Mouse (Mus musculus) stomach, embryonic 15.5 days (tissue): ENCODE measurements around the gene Pram1. TPM values are rescaled to one million over a fixed set of nuclear protein-coding genes. Genes with fewer than 3 reads are reported as not detected.

ENCODE experiments used
- ATAC-seq: fragments of 200-750 bp; cut with Nextera tagmentation; 2 replicates; pipeline ENCODE4 v1.8.0; 2017; ENCODE audit warnings: low read depth, moderate number of reproducible peaks, moderate TSS enrichment; ENCODE audit not compliant: insufficient read depth, low FRiP score
- H3K27ac ChIP-seq: fragments of 300-500 bp; sonication (generic); 2 replicates; pipeline ENCODE4 v1.5.1; 2015; ENCODE audit warnings: mild to moderate bottlenecking, inconsistent platforms
- H3K27me3 ChIP-seq: fragments of 300-500 bp; sonication (generic); replicated peaks from 2 replicates; pipeline ENCODE4 v1.6.1; 2015; ENCODE audit warnings: inconsistent platforms
- H3K36me3 ChIP-seq: fragments of 300-500 bp; sonication (generic); 2 replicates; pipeline ENCODE4 v1.6.1; 2015; ENCODE audit warnings: inconsistent platforms
- H3K4me1 ChIP-seq: fragments of 300-500 bp; sonication (generic); 2 replicates; pipeline ENCODE4 v1.6.1; 2015; ENCODE audit warnings: inconsistent platforms
- H3K4me2 ChIP-seq: fragments of 300-500 bp; sonication (generic); 2 replicates; pipeline ENCODE4 v1.6.1; 2015; ENCODE audit warnings: mild to moderate bottlenecking, inconsistent platforms
- H3K4me3 ChIP-seq: fragments of 300-500 bp; sonication (generic); replicated peaks from 2 replicates; pipeline ENCODE4 v1.5.1; 2015; ENCODE audit warnings: inconsistent platforms
- H3K9ac ChIP-seq: fragments of 300-500 bp; sonication (generic); 2 replicates; pipeline ENCODE4 v1.6.1; 2015; ENCODE audit warnings: inconsistent platforms
- H3K9me3 ChIP-seq: fragments of 300-500 bp; sonication (generic); 2 replicates; pipeline ENCODE4 v1.6.1; 2016; ENCODE audit warnings: inconsistent platforms
- WGBS: fragments of 180-500 bp; shearing (Covaris S2); methylation state at CpG from one replicate; pipeline ENCODE4 v1.1.7; 2015; 5-methylcytosine and 5-hydroxymethylcytosine counted together
- polyA plus RNA-seq: library from polyadenylated mRNA; unstranded; fragments of >200 nt; fragmentation: Nextera tagmentation; extraction: Ambion mirVana; gene quantifications from 2 replicates; pipeline ENCODE4 v1.2.1, GENCODE M21; 2015

The Pram1 gene
- polyA plus RNA-seq, 1 experiment from 2014 or later, result 1.4 TPM

- no peaks in the 10 kb centered on the region for H3K27me3 ChIP-seq
- H3K4me2 ChIP-seq, result no peak overlapping the region
- no peak overlapping the region for H3K4me3 ChIP-seq
- no peaks in the 10 kb centered on the region for H3K9me3 ChIP-seq
- WGBS, result 71% methylated on average over 1 of the region's 1 CpGs
- H3K4me1 ChIP-seq, result no peaks in the 10 kb centered on the region
- H3K9ac ChIP-seq, result no peak overlapping the region
- peaks cover 10% of the 10 kb centered on the region; the same call in 1 of the 2 replicates for H3K36me3 ChIP-seq
- ATAC-seq, result peak; percentile 66; the same call in 1 of the 2 replicates
- H3K27ac ChIP-seq, result no peak overlapping the region; the same call in 1 of the 2 replicates
These were observed 36.0 kb downstream of the Pram1 start for GRCm38 (mm10) chr17:33673837-33674236.

DNA sequence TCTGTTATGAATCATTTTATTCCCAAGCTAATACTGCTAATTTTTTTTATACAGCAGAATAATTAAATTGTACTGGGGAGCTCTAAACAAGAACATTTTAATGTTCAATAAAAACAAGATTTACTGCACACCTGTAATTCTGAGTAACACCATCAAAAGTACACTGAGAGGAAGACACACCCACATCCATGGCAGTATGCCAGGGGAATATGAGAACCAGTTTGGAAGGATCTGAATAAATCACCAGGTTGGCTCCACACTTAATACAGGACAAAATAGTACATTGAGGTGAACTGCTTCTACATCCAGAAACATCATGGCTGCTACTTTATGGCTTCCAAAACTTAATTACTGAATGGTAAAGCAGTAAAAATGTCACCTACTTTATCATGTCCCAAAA lies 37.6 kb downstream of the Pram1 start:
- Histone ChIP-seq H3K4me1 (no peaks in the 10 kb centered on the region), H3K9me3 (no peaks in the 10 kb centered on the region), H3K4me3 (no peak overlapping the region), H3K27me3 (no peaks in the 10 kb centered on the region), H3K27ac (no peak overlapping the region), H3K9ac (no peak overlapping the region), H3K4me2 (no peak overlapping the region), H3K36me3 (peaks cover 10% of the 10 kb centered on the region; the same call in 1 of the 2 replicates)
- no peak for ATAC-seq

GRCm38 (mm10) chr17:33676086-33676485 lies 38.2 kb downstream of the Pram1 start:
- 96% methylated on average over 2 of the region's 2 CpGs for WGBS
- Histone ChIP-seq H3K9ac (no peak overlapping the region), H3K4me2 (no peak overlapping the region), H3K4me3 (no peak overlapping the region), H3K27ac (no peak overlapping the region), H3K4me1 (no peaks in the 10 kb centered on the region; the same call in 1 of the 2 replicates), H3K27me3 (no peaks in the 10 kb centered on the region), H3K36me3 (peaks cover 10% of the 10 kb centered on the region; the same call in 1 of the 2 replicates), H3K9me3 (no peaks in the 10 kb centered on the region)
- no peak for ATAC-seq

- H3K4me2 ChIP-seq, result no peak overlapping the region
- no peaks in the 10 kb centered on the region for H3K9me3 ChIP-seq
- no peak overlapping the region for H3K27ac ChIP-seq
- H3K9ac ChIP-seq, result no peak overlapping the region
- H3K4me3 ChIP-seq, result no peak overlapping the region
- ATAC-seq, result no peak
- no peaks in the 10 kb centered on the region for H3K27me3 ChIP-seq
- H3K36me3 ChIP-seq, result peaks cover 10% of the 10 kb centered on the region; the same call in 1 of the 2 replicates
- peaks cover 17% of the 10 kb centered on the region for H3K4me1 ChIP-seq
These were observed 40.9 kb downstream of the Pram1 start for GRCm38 (mm10) chr17:33678771-33679170.

DNA sequence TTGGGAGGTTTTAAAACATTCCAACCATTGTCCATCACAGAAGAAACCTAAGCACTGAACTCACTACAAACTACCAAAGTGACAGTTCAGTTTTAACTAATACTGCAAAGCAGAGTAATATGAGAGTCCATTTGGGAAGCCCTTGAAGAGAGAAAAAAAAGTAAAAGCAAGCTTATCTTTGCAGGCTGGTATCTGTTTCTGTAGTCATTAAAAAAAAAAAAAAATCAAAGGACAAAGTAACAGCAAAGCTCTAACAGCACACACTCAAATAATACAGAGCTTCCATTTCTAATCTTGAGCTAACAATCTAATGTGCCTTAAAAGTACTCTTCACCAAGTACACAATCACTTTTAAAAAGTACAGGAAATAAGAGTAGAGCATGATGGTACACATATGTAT lies 43.9 kb downstream of the Pram1 start:
- H3K9ac ChIP-seq, result no peak overlapping the region
- H3K36me3 ChIP-seq, result peaks cover 3% of the 10 kb centered on the region; the same call in 1 of the 2 replicates
- peaks cover 21% of the 10 kb centered on the region for H3K4me1 ChIP-seq
- H3K4me3 ChIP-seq, result no peak overlapping the region
- no peak overlapping the region for H3K4me2 ChIP-seq
- ATAC-seq, result no peak
- H3K9me3 ChIP-seq, result no peaks in the 10 kb centered on the region
- no peaks in the 10 kb centered on the region for H3K27me3 ChIP-seq
- no peak overlapping the region for H3K27ac ChIP-seq

GRCm38 (mm10) chr17:33684671-33685231 lies 46.9 kb downstream of the Pram1 start:
- no peaks in the 10 kb centered on the region for H3K9me3 ChIP-seq
- peak overlapping the region; percentile 93 for H3K27ac ChIP-seq
- H3K9ac ChIP-seq, result peak overlapping the region; percentile 98
- peak; percentile 75 for ATAC-seq
- H3K4me3 ChIP-seq, result peak overlapping the region; percentile 78
- WGBS, result under 1% methylated on average over 44 of the region's 44 CpGs
- no peaks in the 10 kb centered on the region for H3K36me3 ChIP-seq
- H3K27me3 ChIP-seq, result no peaks in the 10 kb centered on the region
- peaks cover 21% of the 10 kb centered on the region for H3K4me1 ChIP-seq
- H3K4me2 ChIP-seq, result peak overlapping the region; percentile 72

GRCm38 (mm10) chr17:33685249-33685653 lies 47.4 kb downstream of the Pram1 start:
- H3K36me3 ChIP-seq, result no peaks in the 10 kb centered on the region
- H3K9me3 ChIP-seq, result no peaks in the 10 kb centered on the region
- peak overlapping the region; percentile 78 for H3K4me3 ChIP-seq
- peak overlapping the region; percentile 98 for H3K9ac ChIP-seq
- WGBS, result under 1% methylated on average over 42 of the region's 42 CpGs
- no peaks in the 10 kb centered on the region for H3K27me3 ChIP-seq
- H3K27ac ChIP-seq, result peak overlapping the region; percentile 93
- peak overlapping the region; percentile 72 for H3K4me2 ChIP-seq
- ATAC-seq, result peak; percentile 98
- peaks cover 21% of the 10 kb centered on the region for H3K4me1 ChIP-seq

DNA sequence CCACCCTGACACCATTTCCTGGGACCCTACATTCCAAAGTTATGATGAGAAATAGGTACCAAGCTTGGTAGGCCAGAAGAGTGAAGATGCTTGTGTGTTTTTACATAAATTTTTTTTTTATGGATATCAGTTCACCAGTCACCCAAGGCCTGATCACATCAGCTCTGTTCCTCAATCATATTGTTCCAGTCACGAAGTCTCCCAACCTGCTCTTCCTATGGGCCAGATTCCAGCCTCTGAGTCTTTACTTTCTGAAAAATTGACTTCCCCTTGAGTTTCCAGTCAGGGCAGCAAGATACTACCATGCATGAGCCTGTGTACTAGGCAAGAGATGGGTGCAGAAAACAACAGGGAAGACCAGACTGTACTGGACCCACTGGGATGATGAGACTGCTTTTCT lies 48.9 kb downstream of the Pram1 start, which contains the start of gene Hnrnpm:
TSS of gene Hnrnpm (minus strand) at position 101 of the 400 bp plus-strand sequence.
- no peaks in the 10 kb centered on the region for H3K9me3 ChIP-seq
- peak within 1 kb of the TSS; percentile 59 for H3K4me2 ChIP-seq
- H3K27ac ChIP-seq, result peak within 1 kb of the TSS; percentile 46; the same call in 1 of the 2 replicates
- 0 out of 2 replicates have a peak, but pooled peaks cover 3% of the 10 kb centered on the region for H3K36me3 ChIP-seq
- H3K4me1 ChIP-seq, result peaks cover 21% of the 10 kb centered on the region
- WGBS, result 89% methylated on average over 1 of the region's 1 CpGs
- H3K9ac ChIP-seq, result no peak within 1 kb of the TSS
- no peaks in the 10 kb centered on the region for H3K27me3 ChIP-seq
- ATAC-seq, result no peak
- peak within 1 kb of the TSS; percentile 78 for H3K4me3 ChIP-seq

Other genes starting within 250 kb of the Pram1 start
- gene Zfp101, start 243.4 kb upstream of the Pram1 start, polyA plus RNA-seq, result 12.6 and 17.6 TPM in 2 replicates
- not detected in 2 replicates for gene Actl9, start 205.2 kb upstream of the Pram1 start, polyA plus RNA-seq
- gene Adamts10, start 113.9 kb upstream of the Pram1 start, polyA plus RNA-seq, result 50.8 and 55.6 TPM in 2 replicates
- gene Myo1f, start 82.3 kb upstream of the Pram1 start, polyA plus RNA-seq, result 6.4 and 6.6 TPM in 2 replicates
- gene Zfp414, start 9.0 kb upstream of the Pram1 start, polyA plus RNA-seq, result 35.5 and 38.1 TPM in 2 replicates
- gene Hnrnpm, start 48.8 kb downstream of the Pram1 start, polyA plus RNA-seq, result 248 and 307 TPM in 2 replicates
- gene March2, start 80.6 kb downstream of the Pram1 start, polyA plus RNA-seq, result 59.8 and 70.8 TPM in 2 replicates
- 249 and 270 TPM in 2 replicates for gene Rab11b, start 122.5 kb downstream of the Pram1 start, polyA plus RNA-seq
- 22.6 and 24.7 TPM in 2 replicates for gene Angptl4, start 143.8 kb downstream of the Pram1 start, polyA plus RNA-seq
- gene Kank3, start 172.5 kb downstream of the Pram1 start, polyA plus RNA-seq, result 31.4 and 31.5 TPM in 2 replicates
- gene Rps28, start 186.5 kb downstream of the Pram1 start, polyA plus RNA-seq, result 888 and 917 TPM in 2 replicates
- gene Ndufa7, start 186.5 kb downstream of the Pram1 start, polyA plus RNA-seq, result 459 and 493 TPM in 2 replicates
- 59.1 and 62.6 TPM in 2 replicates for gene Cd320, start 205.0 kb downstream of the Pram1 start, polyA plus RNA-seq
- gene Gm7029, start 235.8 kb downstream of the Pram1 start, polyA plus RNA-seq, result not detected in 2 replicates